Mouse (Mus musculus): ENCODE measurements around the gene Mllt1. TPM values are rescaled to one million over a fixed set of nuclear protein-coding genes. Genes with fewer than 3 reads are reported as not detected.
A peak's percentile ranks its signal among the peaks of the same experiment; 100 is the strongest.

The Mllt1 gene
- total and polyA plus RNA-seq, 3 experiments = 25.0 to 63.0 TPM; not detected in 1

- Histone ChIP-seq H3K79me2 (ENCODE audit: control insufficient read depth, insufficient read depth, low read length, poor library complexity) (no peaks in the 10 kb centered on the region), H3K27me3 (ENCODE audit: control insufficient read depth in 1 of 2, insufficient read depth in 2 of 2, low read length in 2 of 2) (no peaks in the 10 kb centered on the region), H3K9me3 (replicated peaks; ENCODE audit: insufficient read depth, low read length) (no peaks in the 10 kb centered on the region), H3K4me1 (ENCODE audit: control insufficient read depth in 1 of 2, insufficient read depth in 2 of 2, low read length in 2 of 2) (peaks cover 6 to 8% of the 10 kb centered on the region in 2 experiments; a peak in 3 of 4 replicates), H3K9ac (ENCODE audit: control insufficient read depth, low read depth, low read length, poor library complexity, severe bottlenecking) (no peak overlapping the region), H3K36me3 (ENCODE audit: control insufficient read depth in 1 of 2, insufficient read depth in 2 of 2, low read length in 2 of 2) (no peaks in the 10 kb centered on the region; a peak in 3 of 4 replicates), H3K27ac (ENCODE audit: control insufficient read depth, low read depth, low read length) (peak overlapping the region; percentile 45; the same call in 1 of the 2 replicates), H3K4me3 (ENCODE audit: control insufficient read depth in 1 of 2, insufficient read depth in 1 of 2, low read depth in 2 of 2, low read length in 2 of 2) (no peak overlapping the region)
- TF ChIP-seq TAL1 (IDR thresholded peaks at IDR 0.05; ENCODE audit: low read length) = peak; percentile 55
- peak; percentile 88 for TF ChIP-seq TCF12 (IDR thresholded peaks at IDR 0.05; ENCODE audit: low read depth, low read length)
- peak; percentile 83 for TF ChIP-seq GATA1 (IDR thresholded peaks at IDR 0.05; ENCODE audit: low read depth, low read length)
- TF ChIP-seq MYB (IDR thresholded peaks at IDR 0.05; ENCODE audit: low read depth, low read length) = no peak
- peak; percentile 38; the same call in 1 of the 2 replicates for TF ChIP-seq MXI1 (IDR thresholded peaks at IDR 0.05; ENCODE audit: low read depth, low read length)
- TF ChIP-seq HCFC1 (IDR thresholded peaks at IDR 0.05; ENCODE audit: low read depth, low read length) = no peak
- TF ChIP-seq ETS1 (IDR thresholded peaks at IDR 0.05; ENCODE audit: low read depth, low read length) = peak; percentile 64
- TF ChIP-seq MAFK (IDR thresholded peaks at IDR 0.05; ENCODE audit: borderline replicate concordance, low read depth, low read length) = no peak
- TF ChIP-seq CHD1 (IDR thresholded peaks at IDR 0.05; ENCODE audit: low read depth, low read length) = no peak
- TF ChIP-seq E2F4 (IDR thresholded peaks at IDR 0.05; ENCODE audit: borderline replicate concordance, low read depth, low read length) = no peak
- no peak for TF ChIP-seq ZNF384 (IDR thresholded peaks at IDR 0.05; ENCODE audit: low read depth, low read length)
- no peak for TF ChIP-seq ZKSCAN1 (IDR thresholded peaks at IDR 0.05; ENCODE audit: low read depth, low read length)
- TF ChIP-seq BHLHE40 (IDR thresholded peaks at IDR 0.05; ENCODE audit: borderline replicate concordance, low read depth, low read length) = no peak
- no peak for TF ChIP-seq TBP (IDR thresholded peaks at IDR 0.05; ENCODE audit: low read depth, low read length)
- peak; percentile 73 for TF ChIP-seq RCOR1 (IDR thresholded peaks at IDR 0.05; ENCODE audit: low read depth, low read length)
- no peak for TF ChIP-seq SIN3A (IDR thresholded peaks at IDR 0.05; ENCODE audit: low read length)
- TF ChIP-seq EP300 (IDR thresholded peaks at IDR 0.05; ENCODE audit: low read depth in 1 of 2, low read length in 2 of 2) = peak; percentile 76 to 85
- DNase-seq (ENCODE audit: low read depth, low spot score) = peak; percentile 74
Measured at GRCm38 (mm10) chr17:56890018-56890417, 45.2 kb downstream of the Mllt1 start.

GRCm38 (mm10) chr17:56888050-56888449 lies 47.2 kb downstream of the Mllt1 start:
- H3K4me1 ChIP-seq (ENCODE audit: control insufficient read depth in 1 of 2, insufficient read depth in 2 of 2, low read length in 2 of 2) = peaks cover 6 to 18% of the 10 kb centered on the region in 2 experiments; a peak in 3 of 4 replicates
- H3K9ac ChIP-seq (ENCODE audit: control insufficient read depth, low read depth, low read length, poor library complexity, severe bottlenecking) = no peak overlapping the region
- peaks cover 0 to 6% of the 10 kb centered on the region in 2 experiments; a peak in 3 of 4 replicates for H3K36me3 ChIP-seq (ENCODE audit: control insufficient read depth in 1 of 2, insufficient read depth in 2 of 2, low read length in 2 of 2)
- TF ChIP-seq CTCF (IDR thresholded peaks at IDR 0.05 in 2 of 3, conservative IDR thresholded peaks at IDR 0.05 in 1 of 3; ENCODE audit: control insufficient read depth in 1 of 3, insufficient read depth in 1 of 3, low read depth in 2 of 3, low read length in 3 of 3, poor library complexity in 1 of 3, severe bottlenecking in 1 of 3) = peak; percentile 42 to 52 (median 51)
- peak; percentile 30 for TF ChIP-seq RAD21 (IDR thresholded peaks at IDR 0.05; ENCODE audit: low read depth, low read length)
- peak; percentile 39 for TF ChIP-seq SMC3 (IDR thresholded peaks at IDR 0.05; ENCODE audit: low read depth, low read length)
- TF ChIP-seq ZNF384 (IDR thresholded peaks at IDR 0.05; ENCODE audit: low read depth, low read length) = no peak
- no peak overlapping the region for H3K27ac ChIP-seq (ENCODE audit: control insufficient read depth, low read depth, low read length)
- peak; percentile 51 for DNase-seq (ENCODE audit: low read depth, low spot score)
- H3K4me3 ChIP-seq (ENCODE audit: control insufficient read depth in 1 of 2, insufficient read depth in 1 of 2, low read depth in 2 of 2, low read length in 2 of 2) = no peak overlapping the region
- no peaks in the 10 kb centered on the region for H3K27me3 ChIP-seq (ENCODE audit: control insufficient read depth in 1 of 2, insufficient read depth in 2 of 2, low read length in 2 of 2)
- H3K9me3 ChIP-seq (replicated peaks; ENCODE audit: insufficient read depth, low read length) = no peaks in the 10 kb centered on the region
- H3K79me2 ChIP-seq (ENCODE audit: control insufficient read depth, insufficient read depth, low read length, poor library complexity) = no peaks in the 10 kb centered on the region
